Mouse (Mus musculus) hindbrain, embryonic 11.5 days (tissue): ENCODE measurements around the gene Pkp4. TPM values are rescaled to one million over a fixed set of nuclear protein-coding genes. Genes with fewer than 3 reads are reported as not detected.

ENCODE experiments used
- ATAC-seq: fragments of 200-750 bp; cut with Nextera tagmentation; 2 replicates; pipeline ENCODE4 v1.8.0; 2017; ENCODE audit warnings: mild to moderate bottlenecking, moderate TSS enrichment, moderate library complexity; ENCODE audit not compliant: low FRiP score
- DNase-seq: peaks from one replicate; pipeline ENCODE4 v3.0.0-alpha.2; 2015; ENCODE audit warnings: low spot score
- H3K27ac ChIP-seq: fragments of 300-500 bp; sonication (generic); 2 replicates; pipeline ENCODE4 v1.5.1; 2014; ENCODE audit warnings: mild to moderate bottlenecking, low read depth, low read length
- H3K27me3 ChIP-seq: fragments of 300-500 bp; sonication (generic); 2 replicates; pipeline ENCODE4 v1.6.1; 2014; ENCODE audit warnings: mild to moderate bottlenecking, low read length, moderate library complexity, mixed read lengths; ENCODE audit not compliant: control insufficient read depth, insufficient read depth
- H3K36me3 ChIP-seq: fragments of 300-500 bp; sonication (generic); 2 replicates; pipeline ENCODE4 v1.6.1; 2014; ENCODE audit warnings: mild to moderate bottlenecking, low read length, moderate library complexity, mixed read lengths; ENCODE audit not compliant: control insufficient read depth, insufficient read depth
- H3K4me1 ChIP-seq: fragments of 300-500 bp; sonication (generic); replicated peaks from 2 replicates; pipeline ENCODE4 v1.6.1; 2014; ENCODE audit warnings: low read length, mixed read lengths; ENCODE audit not compliant: control insufficient read depth, insufficient read depth
- H3K4me2 ChIP-seq: fragments of 300-500 bp; sonication (generic); replicated peaks from 2 replicates; pipeline ENCODE4 v1.6.1; 2014; ENCODE audit warnings: mild to moderate bottlenecking, low read depth, low read length
- H3K4me3 ChIP-seq: fragments of 300-500 bp; sonication (generic); 2 replicates; pipeline ENCODE4 v1.5.1; 2014; ENCODE audit warnings: low read depth, low read length
- H3K9ac ChIP-seq: fragments of 300-500 bp; sonication (generic); 2 replicates; pipeline ENCODE4 v1.6.1; 2014; ENCODE audit warnings: low read depth, low read length
- H3K9me3 ChIP-seq: fragments of 300-500 bp; sonication (generic); 2 replicates; pipeline ENCODE4 v1.6.1; 2016; ENCODE audit warnings: low read length; ENCODE audit not compliant: control insufficient read depth
- WGBS: fragments of 180-500 bp; shearing (Covaris S2); extraction: QIAGEN DNeasy Blood & Tissue Kit; methylation state at CpG from one replicate; pipeline ENCODE4 v1.1.7; 2014; 5-methylcytosine and 5-hydroxymethylcytosine counted together
- polyA plus RNA-seq: library from polyadenylated mRNA; unstranded; fragments of >200 nt; fragmentation: Nextera tagmentation; extraction: Ambion mirVana; gene quantifications from 2 replicates; pipeline ENCODE4 v1.2.1, GENCODE M21; 2014

The Pkp4 gene
- polyA plus RNA-seq, 1 experiment from 2014 or later: 21.3 TPM

DNA sequence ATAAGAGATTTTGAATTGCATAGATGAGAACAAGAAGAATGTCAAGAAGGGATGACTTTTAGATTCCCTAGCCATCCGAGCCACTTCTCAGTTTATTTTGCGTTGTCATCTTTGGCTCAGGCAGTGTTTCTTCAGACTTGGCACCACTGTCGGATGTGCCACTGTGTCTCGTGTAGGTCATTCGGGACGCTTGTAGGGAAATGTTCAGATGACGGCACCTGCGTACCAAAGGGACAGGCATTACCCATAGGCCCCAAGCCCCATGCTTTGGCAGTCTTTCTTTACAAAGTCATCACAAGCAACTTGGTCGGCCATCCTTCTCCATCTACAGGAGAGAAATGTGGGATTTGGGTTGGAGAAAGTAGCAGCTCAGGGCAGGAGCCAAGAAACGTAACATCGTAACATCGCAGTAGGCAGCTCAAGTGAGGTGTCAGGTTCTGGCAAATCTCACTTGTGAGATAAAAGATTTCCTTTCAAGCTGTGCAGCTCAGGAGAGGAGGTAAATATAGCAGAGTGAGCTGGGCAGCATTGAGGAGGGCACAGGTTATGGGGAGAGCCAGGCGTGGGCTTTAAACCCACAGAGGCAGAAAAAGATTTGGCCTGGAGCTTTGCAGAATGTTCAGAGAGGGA lies 72.8 kb downstream of the Pkp4 start:
- 92% methylated on average over 13 of the region's 13 CpGs for WGBS
- Histone ChIP-seq H3K9ac (no peak overlapping the region), H3K4me2 (no peak overlapping the region), H3K36me3 (no peaks in the 10 kb centered on the region), H3K27ac (no peak overlapping the region), H3K27me3 (no peaks in the 10 kb centered on the region), H3K4me3 (no peak overlapping the region), H3K9me3 (no peaks in the 10 kb centered on the region), H3K4me1 (no peaks in the 10 kb centered on the region)
- DNase-seq (no peak), ATAC-seq (no peak)

DNA sequence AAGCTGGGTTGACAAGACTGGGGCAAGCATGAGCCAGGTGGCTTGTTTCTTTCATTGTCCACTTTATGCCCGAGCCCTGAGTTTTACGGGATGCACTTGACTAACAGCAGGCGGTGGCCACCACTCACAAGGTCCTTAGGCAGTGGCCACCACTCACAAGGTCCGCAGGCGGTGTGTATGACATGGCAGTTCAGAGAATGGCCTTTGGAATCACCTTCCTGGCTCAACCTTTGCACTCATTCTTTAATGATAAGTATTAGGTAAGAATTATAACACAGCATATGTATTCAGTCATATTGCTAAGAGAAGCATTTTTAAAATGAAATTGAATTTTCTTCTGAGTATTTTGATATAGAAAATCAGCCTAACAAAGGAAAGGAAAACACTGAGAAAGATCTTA lies 73.3 kb downstream of the Pkp4 start:
- ATAC-seq: no peak
- H3K27ac ChIP-seq: no peak overlapping the region
- H3K4me3 ChIP-seq: no peak overlapping the region
- DNase-seq: no peak
- H3K27me3 ChIP-seq: no peaks in the 10 kb centered on the region
- 93% methylated on average over 5 of the region's 5 CpGs for WGBS
- no peaks in the 10 kb centered on the region for H3K36me3 ChIP-seq
- no peaks in the 10 kb centered on the region for H3K9me3 ChIP-seq
- H3K9ac ChIP-seq: no peak overlapping the region
- no peak overlapping the region for H3K4me2 ChIP-seq
- no peaks in the 10 kb centered on the region for H3K4me1 ChIP-seq

DNA sequence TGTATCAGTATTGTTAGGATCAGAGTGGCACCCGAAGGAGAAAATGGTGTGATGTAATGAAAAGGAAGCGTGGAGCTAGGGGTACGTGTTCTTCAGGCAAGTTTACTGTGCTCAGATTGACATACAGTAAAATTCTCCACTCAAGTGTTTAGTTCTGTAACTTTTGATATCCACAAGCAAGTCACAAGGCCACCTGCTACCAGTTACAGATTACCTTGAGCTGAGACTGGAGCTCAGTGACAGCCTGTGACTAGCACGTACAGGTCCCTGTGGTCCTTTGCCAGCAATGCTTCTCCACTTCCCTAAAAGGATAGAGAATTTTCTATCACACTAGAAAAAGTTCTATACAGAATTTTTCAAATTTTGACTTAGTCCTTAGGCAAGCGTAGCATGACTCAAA lies 73.9 kb downstream of the Pkp4 start:
- DNase-seq: no peak
- Histone ChIP-seq H3K9ac (no peak overlapping the region), H3K9me3 (no peaks in the 10 kb centered on the region), H3K4me3 (no peak overlapping the region), H3K27ac (no peak overlapping the region), H3K4me2 (no peak overlapping the region), H3K36me3 (no peaks in the 10 kb centered on the region), H3K4me1 (no peaks in the 10 kb centered on the region), H3K27me3 (no peaks in the 10 kb centered on the region)
- WGBS: 94% methylated on average over 5 of the region's 5 CpGs
- ATAC-seq: no peak

DNA sequence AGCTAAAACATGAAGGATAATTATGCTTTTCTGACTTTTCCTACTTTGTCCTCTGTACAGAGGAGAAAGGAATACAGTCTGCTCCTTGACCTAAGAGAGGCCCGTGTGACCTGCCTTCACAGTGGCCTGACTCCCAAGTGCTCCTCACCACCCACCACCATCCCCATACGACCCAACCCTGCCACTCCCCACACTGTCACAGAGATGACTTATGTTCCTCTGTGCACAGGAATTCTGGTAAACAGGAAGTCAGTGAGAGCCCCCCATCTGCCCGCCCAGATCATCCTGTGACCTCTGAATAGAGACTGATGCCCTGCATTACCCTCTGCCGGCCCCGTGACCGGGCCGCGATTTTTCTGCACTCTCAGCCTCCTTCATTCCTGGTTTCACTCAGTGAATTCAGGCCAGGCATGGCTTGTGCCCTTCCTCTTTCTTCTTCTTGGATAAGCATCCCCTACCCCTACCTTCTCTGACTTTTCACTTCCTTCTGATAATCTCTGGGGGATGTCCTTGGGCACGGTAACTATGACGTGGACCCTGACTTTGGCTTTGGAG lies 79.3 kb downstream of the Pkp4 start:
- H3K27ac ChIP-seq: no peak overlapping the region
- H3K36me3 ChIP-seq: no peaks in the 10 kb centered on the region
- no peak overlapping the region for H3K9ac ChIP-seq
- H3K4me3 ChIP-seq: no peak overlapping the region
- no peak overlapping the region for H3K4me2 ChIP-seq
- DNase-seq: no peak
- H3K4me1 ChIP-seq: no peaks in the 10 kb centered on the region
- H3K27me3 ChIP-seq: no peaks in the 10 kb centered on the region
- ATAC-seq: no peak
- 76% methylated on average over 10 of the region's 10 CpGs for WGBS
- no peaks in the 10 kb centered on the region for H3K9me3 ChIP-seq

DNA sequence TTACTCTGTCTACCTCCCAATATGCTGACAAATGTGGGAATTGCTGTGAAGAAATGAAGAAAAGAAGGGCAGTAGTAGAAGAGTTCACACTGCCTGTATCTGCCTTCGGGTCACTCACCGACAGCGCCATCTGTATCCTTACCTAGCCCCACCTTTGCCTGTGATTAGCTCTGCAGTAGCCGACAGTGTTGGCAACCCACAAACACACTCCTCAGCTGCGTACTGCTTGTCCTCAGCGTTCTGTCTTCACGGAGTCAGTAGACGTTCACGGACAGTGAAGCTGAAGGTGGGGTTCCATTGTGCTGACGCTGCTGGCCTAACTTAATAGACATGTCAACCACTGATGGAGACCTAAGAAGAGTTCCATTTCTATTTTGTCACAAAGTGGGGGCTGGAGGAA lies 81.5 kb downstream of the Pkp4 start:
- no peak overlapping the region for H3K4me2 ChIP-seq
- H3K27ac ChIP-seq: no peak overlapping the region
- ATAC-seq: no peak
- no peaks in the 10 kb centered on the region for H3K36me3 ChIP-seq
- 92% methylated on average over 10 of the region's 10 CpGs for WGBS
- no peak for DNase-seq
- H3K9ac ChIP-seq: no peak overlapping the region
- no peaks in the 10 kb centered on the region for H3K9me3 ChIP-seq
- no peaks in the 10 kb centered on the region for H3K4me1 ChIP-seq
- H3K4me3 ChIP-seq: no peak overlapping the region
- no peaks in the 10 kb centered on the region for H3K27me3 ChIP-seq

DNA sequence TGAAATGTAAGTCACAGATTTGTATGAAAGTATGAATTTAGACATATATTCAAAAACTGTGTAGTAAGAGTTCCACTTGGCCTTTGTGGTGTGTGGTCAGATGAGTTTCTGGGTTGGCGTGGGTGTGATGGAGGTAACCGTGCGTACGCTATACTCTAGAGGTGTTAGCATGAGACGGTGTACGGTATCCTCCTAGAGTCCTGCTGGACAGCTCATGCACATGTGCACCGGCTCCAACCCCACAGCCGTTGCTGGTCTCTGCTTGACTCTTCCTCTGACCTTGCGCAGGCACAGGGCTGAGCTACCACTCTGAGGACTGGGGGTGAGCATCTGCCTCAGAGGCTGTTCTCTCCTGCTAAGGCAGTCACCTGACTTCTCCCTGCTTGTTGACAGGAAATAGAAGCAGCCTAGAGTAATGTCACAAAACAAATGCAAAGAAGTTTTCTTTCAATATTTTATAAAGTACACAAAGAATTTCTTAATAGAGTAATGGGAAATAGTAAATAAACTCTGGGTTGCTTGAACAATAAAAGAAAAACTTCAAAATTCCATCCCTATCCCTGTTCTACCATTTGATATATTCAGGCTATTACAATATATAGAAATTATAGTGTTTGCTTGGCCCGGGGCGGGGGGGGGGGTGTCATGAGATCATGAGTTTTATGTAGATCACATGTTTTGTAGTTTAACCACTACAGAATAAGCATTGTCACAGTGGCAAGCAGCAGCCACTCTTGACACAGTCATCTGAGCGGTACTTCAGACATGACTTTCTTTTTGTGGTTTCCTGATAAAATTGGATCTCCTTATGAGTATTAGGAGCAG lies 83.8 kb downstream of the Pkp4 start:
- Histone ChIP-seq H3K27me3 (no peaks in the 10 kb centered on the region), H3K4me2 (no peak overlapping the region), H3K9me3 (no peaks in the 10 kb centered on the region), H3K27ac (no peak overlapping the region), H3K36me3 (no peaks in the 10 kb centered on the region), H3K4me3 (no peak overlapping the region), H3K9ac (no peak overlapping the region), H3K4me1 (no peaks in the 10 kb centered on the region)
- ATAC-seq (no peak), DNase-seq (no peak)
- WGBS: 94% methylated on average over 12 of the region's 12 CpGs

DNA sequence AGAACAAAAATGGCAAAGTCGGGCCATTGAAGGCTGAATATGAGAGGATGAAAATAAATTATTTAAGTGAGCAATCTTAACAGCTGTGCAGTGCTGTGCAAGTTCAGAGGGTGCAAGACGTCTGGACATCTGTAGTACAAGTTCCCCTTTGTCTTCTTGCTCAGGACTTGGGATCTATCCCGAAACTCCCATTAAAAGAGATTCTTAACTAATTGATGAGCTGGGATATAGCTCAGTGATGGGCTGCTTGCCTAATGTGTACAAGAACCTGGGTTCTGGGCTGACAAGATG lies 84.4 kb downstream of the Pkp4 start:
- 87% methylated on average over 3 of the region's 3 CpGs for WGBS

DNA sequence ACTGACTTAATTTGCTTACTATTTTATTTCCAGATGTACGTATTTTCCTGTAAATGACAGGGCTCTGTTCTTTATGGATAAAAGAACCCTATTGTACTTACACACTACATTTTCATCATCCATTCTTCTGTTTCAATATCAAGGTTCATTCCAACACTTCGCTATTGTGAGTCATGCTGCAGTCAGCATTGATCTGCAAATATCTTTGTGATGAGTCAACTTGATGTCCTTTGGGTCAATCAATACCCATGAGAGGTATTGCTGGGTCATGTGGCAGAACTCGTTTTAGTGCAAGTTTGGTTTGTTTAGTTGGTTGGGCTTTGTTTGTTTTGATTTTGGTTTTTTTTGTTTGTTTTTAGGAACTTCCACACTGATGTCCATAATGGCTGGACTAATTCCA lies 88.2 kb downstream of the Pkp4 start:
- 84% methylated on average over 3 of the region's 3 CpGs for WGBS
- Histone ChIP-seq H3K27me3 (no peaks in the 10 kb centered on the region), H3K9me3 (no peaks in the 10 kb centered on the region), H3K27ac (no peak overlapping the region), H3K4me1 (no peaks in the 10 kb centered on the region), H3K4me3 (no peak overlapping the region), H3K36me3 (no peaks in the 10 kb centered on the region), H3K9ac (no peak overlapping the region), H3K4me2 (no peak overlapping the region)
- no peak for DNase-seq
- no peak for ATAC-seq

More for the DNA sequence above, 84.4 kb downstream of the Pkp4 start:
- DNase-seq (no peak), ATAC-seq (no peak)
- Histone ChIP-seq H3K4me1 (no peaks in the 10 kb centered on the region), H3K4me2 (no peak overlapping the region), H3K9me3 (no peaks in the 10 kb centered on the region), H3K27me3 (no peaks in the 10 kb centered on the region), H3K4me3 (no peak overlapping the region), H3K27ac (no peak overlapping the region), H3K36me3 (no peaks in the 10 kb centered on the region), H3K9ac (no peak overlapping the region)

DNA sequence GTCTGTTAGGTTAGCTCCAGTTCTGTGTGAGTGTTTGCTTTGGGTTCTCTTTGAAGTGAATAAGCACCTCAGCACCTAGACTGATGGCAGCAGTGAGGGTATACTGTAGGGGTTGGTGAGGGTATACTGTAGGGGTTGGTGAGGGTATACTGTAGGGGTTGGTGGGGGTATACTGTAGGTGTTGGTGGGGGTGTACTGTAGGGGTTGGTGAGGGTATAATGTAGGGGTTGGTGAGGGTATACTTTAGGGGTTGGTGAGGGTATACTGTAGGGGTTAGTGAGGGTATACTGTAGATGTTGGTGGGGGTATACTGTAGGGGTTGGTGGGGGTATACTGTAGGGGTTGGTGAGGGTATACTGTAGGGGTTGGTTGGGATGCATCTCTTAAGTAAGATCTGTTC lies 92.2 kb downstream of the Pkp4 start:
- DNase-seq (no peak), ATAC-seq (no peak)
- no peaks in the 10 kb centered on the region for H3K36me3 ChIP-seq
- no peak overlapping the region for H3K9ac ChIP-seq
- no peaks in the 10 kb centered on the region for H3K9me3 ChIP-seq
- no peak overlapping the region for H3K27ac ChIP-seq
- no peak overlapping the region for H3K4me3 ChIP-seq
- H3K4me1 ChIP-seq: no peaks in the 10 kb centered on the region
- no peaks in the 10 kb centered on the region for H3K27me3 ChIP-seq
- H3K4me2 ChIP-seq: no peak overlapping the region
